Mouse (Mus musculus) liver, embryonic 13.5 days (tissue): ENCODE results near the gene Tcf7l2. TPM values are rescaled to one million over a fixed set of nuclear protein-coding genes. Genes with fewer than 3 reads are reported as not detected.

ENCODE experiments used
- ATAC-seq: fragments of 200-750 bp; cut with Nextera tagmentation; 2 replicates; pipeline ENCODE4 v1.8.0; 2017; ENCODE audit warnings: low read depth, mild to moderate bottlenecking, moderate number of reproducible peaks, moderate library complexity
- DNase-seq: peaks from one replicate; pipeline ENCODE4 v3.0.0; 2022
- H3K27ac ChIP-seq: fragments of 300-500 bp; sonication (generic); 2 replicates; pipeline ENCODE4 v1.5.1; 2015; ENCODE audit warnings: moderate library complexity, mild to moderate bottlenecking, inconsistent platforms
- H3K27me3 ChIP-seq: fragments of 300-500 bp; sonication (generic); 2 replicates; pipeline ENCODE4 v1.6.1; 2015; ENCODE audit warnings: mild to moderate bottlenecking, inconsistent platforms
- H3K36me3 ChIP-seq: fragments of 300-500 bp; sonication (generic); 2 replicates; pipeline ENCODE4 v1.6.1; 2015; ENCODE audit warnings: mild to moderate bottlenecking, inconsistent platforms
- H3K4me1 ChIP-seq: fragments of 300-500 bp; sonication (generic); replicated peaks from 2 replicates; pipeline ENCODE4 v1.6.1; 2015; ENCODE audit warnings: inconsistent platforms
- H3K4me2 ChIP-seq: fragments of 300-500 bp; sonication (generic); 2 replicates; pipeline ENCODE4 v1.6.1; 2015; ENCODE audit warnings: inconsistent platforms, mild to moderate bottlenecking, moderate library complexity
- H3K4me3 ChIP-seq: fragments of 300-500 bp; sonication (generic); replicated peaks from 2 replicates; pipeline ENCODE4 v1.5.1; 2015; ENCODE audit warnings: mild to moderate bottlenecking, inconsistent platforms
- H3K9ac ChIP-seq: fragments of 300-500 bp; sonication (generic); 2 replicates; pipeline ENCODE4 v1.6.1; 2015; ENCODE audit warnings: mild to moderate bottlenecking, inconsistent platforms
- H3K9me3 ChIP-seq: fragments of 300-500 bp; sonication (generic); replicated peaks from 2 replicates; pipeline ENCODE4 v1.6.1; 2016; ENCODE audit warnings: inconsistent platforms
- WGBS: fragments of 180-500 bp; shearing (Covaris S2); methylation state at CpG from one replicate; pipeline ENCODE4 v1.1.7; 2015; ENCODE audit not compliant: insufficient replicate concordance; 5-methylcytosine and 5-hydroxymethylcytosine counted together
- polyA plus RNA-seq: library from polyadenylated mRNA; unstranded; fragments of >200 nt; fragmentation: Nextera tagmentation; extraction: Ambion mirVana; gene quantifications from 2 replicates; pipeline ENCODE4 v1.2.1, GENCODE M21; 2015

Tcf7l2 gene
- polyA plus RNA-seq, 1 experiment from 2014 or later, result 17.8 TPM

GRCm38 (mm10) chr19:55913585-55913984, 172.0 kb downstream of the Tcf7l2 start:
- Histone ChIP-seq H3K4me1 (peaks cover 9% of the 10 kb centered on the region; the same call in 1 of the 2 replicates), H3K4me2 (no peak overlapping the region), H3K9ac (no peak overlapping the region), H3K27ac (no peak overlapping the region), H3K36me3 (peaks cover 35% of the 10 kb centered on the region), H3K27me3 (no peaks in the 10 kb centered on the region), H3K4me3 (no peak overlapping the region), H3K9me3 (peaks cover 3% of the 10 kb centered on the region; the same call in 1 of the 2 replicates)
- WGBS, result 84% methylated on average over 10 of the region's 10 CpGs
- no peak for DNase-seq
- no peak for ATAC-seq

DNA sequence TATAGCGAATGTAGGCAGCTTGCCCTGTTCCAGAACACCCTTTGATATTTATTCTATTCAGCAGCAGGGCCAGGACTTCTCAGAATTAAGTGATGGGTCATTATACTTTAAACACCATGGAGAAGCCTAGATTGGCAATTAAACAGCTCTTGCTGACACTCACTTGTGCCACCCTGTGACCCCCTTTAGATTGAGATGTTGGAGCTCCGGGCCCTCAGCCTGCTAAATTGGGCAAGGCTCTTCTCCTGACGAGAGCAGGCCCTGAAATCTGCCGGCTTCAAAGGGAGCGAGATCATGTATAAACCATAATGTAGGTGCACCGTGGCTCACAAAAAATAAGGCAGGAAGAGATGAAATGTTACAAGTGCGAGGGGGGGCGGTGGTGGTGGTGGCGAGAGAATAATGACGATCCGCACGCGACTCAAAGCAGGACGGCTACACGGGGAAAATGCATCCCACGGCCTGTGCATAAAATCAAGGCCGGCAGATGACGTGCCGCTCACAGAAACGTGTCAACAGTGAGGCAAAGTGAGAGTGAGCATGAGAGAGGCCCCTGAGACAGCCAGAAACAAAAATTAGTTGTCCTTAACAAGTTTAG, 173.1 kb downstream of the Tcf7l2 start:
- ATAC-seq (no peak), DNase-seq (no peak)
- peaks cover 42% of the 10 kb centered on the region for H3K36me3 ChIP-seq
- no peak overlapping the region for H3K27ac ChIP-seq
- H3K4me3 ChIP-seq, result no peak overlapping the region
- no peak overlapping the region for H3K9ac ChIP-seq
- H3K9me3 ChIP-seq, result peaks cover 3% of the 10 kb centered on the region; the same call in 1 of the 2 replicates
- peaks cover 1% of the 10 kb centered on the region; the same call in 1 of the 2 replicates for H3K4me1 ChIP-seq
- WGBS, result 88% methylated on average over 20 of the region's 20 CpGs
- H3K27me3 ChIP-seq, result no peaks in the 10 kb centered on the region; the same call in 1 of the 2 replicates
- H3K4me2 ChIP-seq, result no peak overlapping the region

GRCm38 (mm10) chr19:55915506-55915905, 173.9 kb downstream of the Tcf7l2 start:
- Histone ChIP-seq H3K4me2 (no peak overlapping the region), H3K4me1 (no peaks in the 10 kb centered on the region), H3K4me3 (no peak overlapping the region), H3K9ac (no peak overlapping the region), H3K27me3 (no peaks in the 10 kb centered on the region; the same call in 1 of the 2 replicates), H3K27ac (no peak overlapping the region), H3K9me3 (peaks cover 3% of the 10 kb centered on the region; the same call in 1 of the 2 replicates), H3K36me3 (peaks cover 46% of the 10 kb centered on the region)
- 62% methylated on average over 7 of the region's 7 CpGs for WGBS
- no peak for DNase-seq
- no peak for ATAC-seq

DNA sequence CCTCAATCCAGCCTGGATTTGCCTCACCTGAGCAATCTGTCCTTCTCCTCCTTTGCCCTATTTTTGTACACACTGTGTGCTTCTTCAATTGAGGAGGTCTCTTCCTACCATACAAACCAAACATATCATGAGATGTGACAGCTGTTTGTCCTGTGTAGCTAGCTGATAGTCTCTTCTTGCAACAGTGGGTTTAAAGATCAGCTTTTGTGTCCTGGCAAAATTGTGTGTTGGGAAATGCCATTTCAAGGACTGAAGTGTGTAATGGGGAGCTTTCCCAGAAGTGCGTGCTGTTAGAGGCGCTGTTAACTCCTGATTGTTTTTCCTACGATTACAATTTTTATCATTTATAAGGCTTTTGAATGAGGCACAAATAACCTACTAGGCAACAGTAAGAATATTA, 174.6 kb downstream of the Tcf7l2 start:
- Histone ChIP-seq H3K4me2 (no peak overlapping the region), H3K27me3 (no peaks in the 10 kb centered on the region; the same call in 1 of the 2 replicates), H3K4me3 (no peak overlapping the region), H3K4me1 (no peaks in the 10 kb centered on the region), H3K27ac (no peak overlapping the region), H3K36me3 (peaks cover 44% of the 10 kb centered on the region), H3K9ac (no peak overlapping the region), H3K9me3 (peaks cover 3% of the 10 kb centered on the region; the same call in 1 of the 2 replicates)
- WGBS, result 87% methylated on average over 3 of the region's 3 CpGs
- ATAC-seq (no peak), DNase-seq (no peak)

- DNase-seq (no peak), ATAC-seq (no peak)
- Histone ChIP-seq H3K27me3 (no peaks in the 10 kb centered on the region; the same call in 1 of the 2 replicates), H3K9ac (0 out of 2 replicates have a peak overlapping the region, but pooled peaks have one; percentile 10), H3K4me3 (no peak overlapping the region), H3K27ac (peak overlapping the region; percentile 68), H3K9me3 (no peaks in the 10 kb centered on the region), H3K4me1 (peaks cover 52% of the 10 kb centered on the region), H3K4me2 (no peak overlapping the region), H3K36me3 (peaks cover 25% of the 10 kb centered on the region)
- 73% methylated on average over 12 of the region's 12 CpGs for WGBS
Measured at GRCm38 (mm10) chr19:55923789-55924426, 182.3 kb downstream of the Tcf7l2 start.

- peak overlapping the region; percentile 47 for H3K4me2 ChIP-seq
- DNase-seq, result no peak
- ATAC-seq, result no peak
- H3K27me3 ChIP-seq, result no peaks in the 10 kb centered on the region
- peaks cover 16% of the 10 kb centered on the region for H3K36me3 ChIP-seq
- H3K4me3 ChIP-seq, result no peak overlapping the region
- H3K9me3 ChIP-seq, result no peaks in the 10 kb centered on the region
- peaks cover 61% of the 10 kb centered on the region for H3K4me1 ChIP-seq
- peak overlapping the region; percentile 87 for H3K27ac ChIP-seq
- peak overlapping the region; percentile 62 for H3K9ac ChIP-seq
- 47% methylated on average over 4 of the region's 4 CpGs for WGBS
Measured at GRCm38 (mm10) chr19:55924800-55925199, 183.2 kb downstream of the Tcf7l2 start.

- H3K27ac ChIP-seq, result peak overlapping the region; percentile 99
- peak overlapping the region; percentile 86 for H3K9ac ChIP-seq
- peaks cover 10% of the 10 kb centered on the region for H3K36me3 ChIP-seq
- H3K9me3 ChIP-seq, result no peaks in the 10 kb centered on the region
- no peaks in the 10 kb centered on the region for H3K27me3 ChIP-seq
- DNase-seq, result peak; percentile 73
- peaks cover 66% of the 10 kb centered on the region for H3K4me1 ChIP-seq
- peak; percentile 61 for ATAC-seq
- 16% methylated on average over 7 of the region's 7 CpGs for WGBS
- peak overlapping the region; percentile 70 for H3K4me2 ChIP-seq
- peak overlapping the region; percentile 66 for H3K4me3 ChIP-seq
Measured at GRCm38 (mm10) chr19:55925425-55925803, 183.8 kb downstream of the Tcf7l2 start.

- peak overlapping the region; percentile 70 for H3K4me2 ChIP-seq
- 55% methylated on average over 16 of the region's 16 CpGs for WGBS
- peak overlapping the region; percentile 86 for H3K9ac ChIP-seq
- peaks cover 70% of the 10 kb centered on the region for H3K4me1 ChIP-seq
- ATAC-seq (peak; percentile 83), DNase-seq (no peak)
- no peaks in the 10 kb centered on the region for H3K27me3 ChIP-seq
- H3K36me3 ChIP-seq, result peaks cover 9% of the 10 kb centered on the region
- H3K27ac ChIP-seq, result peak overlapping the region; percentile 99
- H3K9me3 ChIP-seq, result no peaks in the 10 kb centered on the region
- H3K4me3 ChIP-seq, result peak overlapping the region; percentile 66
Measured at GRCm38 (mm10) chr19:55925804-55926521, 184.3 kb downstream of the Tcf7l2 start.

- DNase-seq (no peak), ATAC-seq (0 out of 2 replicates have a peak, but pooled peaks have one; percentile 34)
- H3K9me3 ChIP-seq, result no peaks in the 10 kb centered on the region
- H3K4me3 ChIP-seq, result peak overlapping the region; percentile 66
- H3K9ac ChIP-seq, result peak overlapping the region; percentile 86
- no peaks in the 10 kb centered on the region for H3K27me3 ChIP-seq
- WGBS, result 77% methylated on average over 16 of the region's 16 CpGs
- H3K36me3 ChIP-seq, result peaks cover 14% of the 10 kb centered on the region
- peak overlapping the region; percentile 99 for H3K27ac ChIP-seq
- peaks cover 77% of the 10 kb centered on the region for H3K4me1 ChIP-seq
- peak overlapping the region; percentile 70 for H3K4me2 ChIP-seq
Measured at GRCm38 (mm10) chr19:55926858-55927673, 185.4 kb downstream of the Tcf7l2 start.

GRCm38 (mm10) chr19:55927674-55928061, 186.0 kb downstream of the Tcf7l2 start:
- H3K4me3 ChIP-seq, result peak overlapping the region; percentile 66
- DNase-seq (no peak), ATAC-seq (no peak)
- 89% methylated on average over 9 of the region's 9 CpGs for WGBS
- H3K4me2 ChIP-seq, result peak overlapping the region; percentile 70
- H3K9me3 ChIP-seq, result no peaks in the 10 kb centered on the region
- peaks cover 77% of the 10 kb centered on the region for H3K4me1 ChIP-seq
- H3K27me3 ChIP-seq, result no peaks in the 10 kb centered on the region
- peak overlapping the region; percentile 99 for H3K27ac ChIP-seq
- peak overlapping the region; percentile 86 for H3K9ac ChIP-seq
- peaks cover 15% of the 10 kb centered on the region for H3K36me3 ChIP-seq
